Mouse (Mus musculus) megakaryocyte, embryonic 14.5 days (primary cell): ENCODE measurements around the gene Trim34b. TPM values are rescaled to one million over a fixed set of nuclear protein-coding genes. Genes with fewer than 3 reads are reported as not detected.

Experiments
- H3K27me3 ChIP-seq: replicated peaks from 2 replicates; pipeline ENCODE3; 2012; ENCODE audit warnings: inconsistent platforms
- H3K36me3 ChIP-seq: replicated peaks from 2 replicates; pipeline ENCODE3; 2012; ENCODE audit warnings: low read length, inconsistent platforms, mixed read lengths
- H3K4me1 ChIP-seq: 2 replicates; pipeline ENCODE4 v1.6.1; 2012; ENCODE audit warnings: inconsistent platforms
- H3K4me3 ChIP-seq: replicated peaks from 2 replicates; pipeline ENCODE3; 2012; ENCODE audit warnings: moderate library complexity, mild to moderate bottlenecking, inconsistent platforms
- H3K9me3 ChIP-seq: 2 replicates; pipeline ENCODE4 v1.6.1; 2012; ENCODE audit warnings: inconsistent platforms
- FLI1 ChIP-seq: IDR thresholded peaks from 2 replicates; pipeline ENCODE4 v1.6.1; 2012; ENCODE audit warnings: low read length, inconsistent platforms, mixed read lengths
- GATA1 ChIP-seq: IDR thresholded peaks from 3 replicates; pipeline ENCODE4 v1.6.1; 2012; ENCODE audit warnings: mixed read lengths, low read length, inconsistent platforms, borderline replicate concordance
- polyA plus RNA-seq: library from polyadenylated mRNA; stranded (reverse); fragments of >175 nt; gene quantifications from 2 replicates; pipeline ENCODE4 v1.2.3, GENCODE M21; 2012; ENCODE audit warnings: low replicate concordance; ENCODE audit not compliant: insufficient read depth

Trim34b gene
- polyA plus RNA-seq, 1 experiment, result 0.28 TPM

GRCm38 (mm10) chr7:104352717-104353599 lies 23.7 kb downstream of the Trim34b start, which contains the start of gene Trim12c:
Gene Trim12c, minus strand, starts transcription at chr7:104353362.
- Histone ChIP-seq H3K27me3 (no peaks in the 10 kb centered on the region), H3K4me1 (peaks cover 12% of the 10 kb centered on the region), H3K4me3 (peak within 1 kb of the TSS; percentile 93), H3K9me3 (no peaks in the 10 kb centered on the region), H3K36me3 (peaks cover 2% of the 10 kb centered on the region)
- no peak for TF ChIP-seq GATA1
- TF ChIP-seq FLI1, result no peak

DNA sequence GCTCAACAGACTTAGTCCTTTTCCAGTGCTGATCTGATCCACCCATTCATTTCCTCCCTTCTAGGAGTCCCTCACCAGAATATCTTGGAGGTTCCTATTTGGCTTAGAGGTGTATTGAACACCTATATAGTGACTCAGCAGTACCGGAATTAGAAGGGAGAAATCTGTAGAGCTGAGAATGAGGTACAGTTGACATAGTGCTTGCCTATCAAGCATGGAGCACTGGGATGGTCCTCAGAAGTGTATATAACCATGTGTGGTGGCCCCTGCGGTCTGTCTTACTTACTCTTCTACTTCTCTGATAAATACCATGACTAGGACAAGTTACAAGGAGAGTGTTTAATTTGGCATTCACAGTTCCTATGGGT lies 24.3 kb downstream of the Trim34b start:
- Histone ChIP-seq H3K27me3 (no peaks in the 10 kb centered on the region), H3K36me3 (no peaks in the 10 kb centered on the region), H3K4me3 (peak overlapping the region; percentile 93), H3K9me3 (no peaks in the 10 kb centered on the region), H3K4me1 (peaks cover 12% of the 10 kb centered on the region)
- no peak for TF ChIP-seq FLI1
- TF ChIP-seq GATA1, result no peak

DNA sequence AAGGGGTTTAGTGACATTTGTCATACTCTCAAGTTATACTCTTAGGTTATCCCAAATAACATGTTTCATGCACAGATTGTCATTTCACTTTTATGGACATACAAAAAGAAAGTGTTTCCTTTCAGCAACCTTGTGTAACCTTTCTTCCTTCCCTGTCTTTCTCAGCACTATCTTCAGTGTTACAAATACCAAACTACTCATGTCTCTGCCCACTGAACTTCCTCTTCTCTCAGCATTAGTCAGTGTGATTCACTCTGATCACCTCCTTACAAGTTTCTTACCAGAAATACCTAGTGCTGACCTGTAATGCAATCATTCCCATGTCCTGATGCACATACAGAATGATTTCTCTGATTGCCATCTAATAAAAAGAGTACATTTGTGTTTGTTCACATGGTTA lies 37.1 kb downstream of the Trim34b start:
- Histone ChIP-seq H3K4me1 (peaks cover 18% of the 10 kb centered on the region), H3K27me3 (no peaks in the 10 kb centered on the region), H3K36me3 (no peaks in the 10 kb centered on the region), H3K4me3 (no peak overlapping the region), H3K9me3 (no peaks in the 10 kb centered on the region)
- TF ChIP-seq GATA1, result no peak
- no peak for TF ChIP-seq FLI1

- Histone ChIP-seq H3K4me1 (peaks cover 16% of the 10 kb centered on the region), H3K36me3 (no peaks in the 10 kb centered on the region), H3K27me3 (no peaks in the 10 kb centered on the region), H3K9me3 (no peaks in the 10 kb centered on the region), H3K4me3 (peak within 1 kb of the TSS; percentile 59)
- no peak for TF ChIP-seq GATA1
- no peak for TF ChIP-seq FLI1
Observed at GRCm38 (mm10) chr7:104369736-104370414, 40.6 kb downstream of the Trim34b start, which contains the start of gene Trim30b. Gene Trim30b, minus strand, starts transcription at chr7:104369884.

Other genes with a start within 250 kb of the Trim34b start
- gene Olfr645, start 244.0 kb upstream of the Trim34b start, polyA plus RNA-seq, result not detected in 2 replicates
- gene Olfr646, start 224.6 kb upstream of the Trim34b start, polyA plus RNA-seq, result 0.13 TPM in 1 of 2 replicates, not detected in the other
- not detected in 2 replicates for gene Ubqln5, start 199.6 kb upstream of the Trim34b start, polyA plus RNA-seq
- not detected in 2 replicates for gene Olfr643, start 192.1 kb upstream of the Trim34b start, polyA plus RNA-seq
- gene Ubqln3, start 186.2 kb upstream of the Trim34b start, polyA plus RNA-seq, result not detected in 2 replicates
- gene Ubqlnl, start 178.9 kb upstream of the Trim34b start, polyA plus RNA-seq, result 0.06 TPM in 1 of 2 replicates, not detected in the other
- not detected in 2 replicates for gene Olfm5, start 164.6 kb upstream of the Trim34b start, polyA plus RNA-seq
- not detected in 2 replicates for gene Olfr648, start 146.1 kb upstream of the Trim34b start, polyA plus RNA-seq
- not detected in 2 replicates for gene Olfr649, start 133.5 kb upstream of the Trim34b start, polyA plus RNA-seq
- 0.39 and 1.5 TPM in 2 replicates for gene Trim6, start 110.7 kb upstream of the Trim34b start, polyA plus RNA-seq
- gene Trim34a, start 85.0 kb upstream of the Trim34b start, polyA plus RNA-seq, result 0.30 TPM in 1 of 2 replicates, not detected in the other
- gene Trim5, start 41.4 kb upstream of the Trim34b start, polyA plus RNA-seq, result 0.08 TPM in 1 of 2 replicates, not detected in the other
- gene Trim12a, start 14.0 kb upstream of the Trim34b start, polyA plus RNA-seq, result not detected in 2 replicates
- 0.27 TPM in 1 of 2 replicates, not detected in the other for gene Trim12c, start 23.9 kb downstream of the Trim34b start, polyA plus RNA-seq
- 0.04 TPM in 1 of 2 replicates, not detected in the other for gene Trim30b, start 40.4 kb downstream of the Trim34b start, polyA plus RNA-seq
- gene Trim30c, start 71.4 kb downstream of the Trim34b start, polyA plus RNA-seq, result not detected in 2 replicates
- gene Trim30a, start 135.7 kb downstream of the Trim34b start, polyA plus RNA-seq, result 0.81 TPM in 1 of 2 replicates, not detected in the other
- gene Trim30d, start 178.4 kb downstream of the Trim34b start, polyA plus RNA-seq, result 0.09 TPM in 1 of 2 replicates, not detected in the other
- gene Olfr651, start 220.7 kb downstream of the Trim34b start, polyA plus RNA-seq, result not detected in 2 replicates
- gene Olfr652, start 231.4 kb downstream of the Trim34b start, polyA plus RNA-seq, result not detected in 2 replicates
- not detected in 2 replicates for gene Olfr653, start 247.8 kb downstream of the Trim34b start, polyA plus RNA-seq